Mouse (Mus musculus) erythroblast, embryonic 14.5 days (primary cell): ENCODE data around the gene Hist2h2aa2.

ENCODE experiments used
- GATA1 ChIP-seq: IDR thresholded peaks from 2 replicates; pipeline ENCODE4 v1.6.1; 2012; ENCODE audit warnings: low read length, inconsistent platforms, mixed read lengths
- TAL1 ChIP-seq: IDR thresholded peaks from 3 replicates; pipeline ENCODE4 v1.6.1; 2012; ENCODE audit warnings: low read length, inconsistent platforms, mixed read lengths

DNA sequence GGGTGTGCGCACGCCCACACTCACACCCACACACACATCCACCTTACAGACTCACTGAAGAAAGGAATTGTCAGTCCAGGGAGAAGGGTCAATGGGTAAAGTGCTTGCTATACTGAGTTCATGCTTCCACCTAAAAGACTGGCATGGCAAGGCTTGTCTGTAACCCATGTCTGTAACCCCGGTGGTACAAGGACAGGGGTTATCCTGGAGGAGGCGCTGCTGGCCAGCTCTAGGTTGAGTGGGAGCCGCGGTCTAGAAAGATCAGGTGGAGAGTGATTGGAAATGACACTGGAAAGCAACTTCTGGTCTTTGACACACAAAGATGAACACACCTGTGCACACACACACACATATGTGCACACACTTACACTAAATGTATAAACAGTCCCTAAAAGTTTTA is 40.6 kb upstream of the Hist2h2aa2 start:
- TF ChIP-seq GATA1 (no peak), TAL1 (no peak)
